In the genomic region with DNA sequence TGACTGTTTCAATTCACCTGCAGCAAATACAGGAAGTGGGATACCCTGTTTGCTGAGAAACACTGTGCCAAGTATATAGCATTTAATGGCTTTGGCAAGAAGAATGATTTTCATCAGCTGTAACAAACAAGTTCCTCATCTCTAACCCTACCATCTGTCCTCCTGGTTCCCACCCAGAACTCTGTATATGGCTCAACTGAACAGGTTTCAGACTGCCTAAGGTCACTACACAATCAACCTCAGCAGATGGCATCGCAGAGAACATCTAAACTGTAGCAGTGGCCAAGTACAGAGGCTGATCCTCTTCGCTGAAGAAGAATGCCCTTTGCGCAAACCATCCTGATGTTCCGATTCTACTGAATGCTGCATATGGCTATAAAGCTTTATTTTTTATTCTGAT, we compare ENCODE assay signal across 22 mouse cellular contexts.
DNase-seq lines count a peak whose midpoint lies in the region; ATAC-seq and TF ChIP-seq lines count a peak whose summit lies in the region.
"Had no signal": no experiment of that assay in that cellular context is flagged by ENCODE, and none has a peak within 500 bp of the region (broad histone marks: within the 10 kb centered on the region; RNA-seq: fewer than 3 reads in every experiment).

No protein-coding gene starts in this region.

- no peak for DNase-seq in cerebellum, adult 8-10 months
- peak; percentile 30 for DNase-seq in A20 (ENCODE audit: low read depth, low spot score)
- peak; percentile 2 to 4 for DNase-seq in cerebellum, adult 18-20 months
- no peak for DNase-seq in left cerebral cortex, postnatal 36 days (ENCODE audit: low spot score in 2 of 2)
- no peak for DNase-seq in heart, adult 2 months
- DNase-seq: adrenal gland, postnatal 25 days; heart, adult 11 months; kidney, adult 8-10 months; kidney, postnatal 4 days; layer of hippocampus, adult 9-11 months; liver, embryonic 13.5 days; right cerebral cortex, postnatal 4 days; thymus, adult 2 months had no signal

- 0 out of 2 replicates have a peak, but pooled peaks have one; percentile 45 for ATAC-seq in cerebellum, adult (ENCODE audit: insufficient number of reproducible peaks, low FRiP score, low TSS enrichment)
- peak; percentile 95 for ATAC-seq in hindbrain, embryonic 16.5 days
- ATAC-seq in hindbrain, embryonic 12.5 days (ENCODE audit: low FRiP score): no peak

- no peak overlapping the region for H3K4me2 ChIP-seq in hindbrain, embryonic 16.5 days (ENCODE audit: low read length)
- no peak overlapping the region for H3K4me2 ChIP-seq in hindbrain, embryonic 12.5 days (replicated peaks)
- H3K4me2 ChIP-seq: heart, embryonic 13.5 days; limb, embryonic 13.5 days; liver, embryonic 13.5 days; lung, embryonic 15.5 days had no signal

- no peak for TF ChIP-seq EP300 in heart, adult 2 months (IDR thresholded peaks at IDR 0.05; ENCODE audit: insufficient read depth, low read depth, low read length)

- no peaks in the 10 kb centered on the region for H3K79me2 ChIP-seq in heart, adult 2 months (replicated peaks; ENCODE audit: control insufficient read depth, insufficient read depth, low read length)

- no peak for TF ChIP-seq POLR2A in heart, adult 2 months (IDR thresholded peaks at IDR 0.05; ENCODE audit: insufficient read depth, low read depth, low read length)

- no peak overlapping the region for H3K9ac ChIP-seq in hindbrain, embryonic 16.5 days (ENCODE audit: low read depth, low read length)
- H3K9ac ChIP-seq in hindbrain, embryonic 12.5 days: no peak overlapping the region
- no peak overlapping the region for H3K9ac ChIP-seq in heart, adult 2 months (ENCODE audit: low read depth, low read length)
- H3K9ac ChIP-seq: heart, embryonic 13.5 days; limb, embryonic 13.5 days; liver, embryonic 13.5 days; lung, embryonic 15.5 days had no signal

- H3K9me3 ChIP-seq in hindbrain, embryonic 16.5 days (ENCODE audit: control insufficient read depth, low read length): no peaks in the 10 kb centered on the region
- no peaks in the 10 kb centered on the region for H3K9me3 ChIP-seq in hindbrain, embryonic 12.5 days (replicated peaks)
- H3K9me3 ChIP-seq: heart, embryonic 13.5 days; limb, embryonic 13.5 days; liver, embryonic 13.5 days; lung, embryonic 15.5 days; midbrain, embryonic 10.5 days had no signal

- no peaks in the 10 kb centered on the region for H3K27me3 ChIP-seq in hindbrain, embryonic 16.5 days (replicated peaks; ENCODE audit: control insufficient read depth, insufficient read depth, low read length)
- no peaks in the 10 kb centered on the region for H3K27me3 ChIP-seq in hindbrain, embryonic 12.5 days
- H3K27me3 ChIP-seq in heart, adult 2 months (ENCODE audit: control insufficient read depth, insufficient read depth, low read length): no peaks in the 10 kb centered on the region
- H3K27me3 ChIP-seq: heart, embryonic 13.5 days; limb, embryonic 13.5 days; liver, embryonic 13.5 days; lung, embryonic 15.5 days had no signal

- no peak overlapping the region for H3K27ac ChIP-seq in hindbrain, embryonic 16.5 days (ENCODE audit: low read depth, low read length)
- H3K27ac ChIP-seq in hindbrain, embryonic 12.5 days: no peak overlapping the region
- H3K27ac ChIP-seq in heart, adult 2 months: no peak overlapping the region
- H3K27ac ChIP-seq: heart, embryonic 13.5 days; limb, embryonic 13.5 days; liver, embryonic 13.5 days; lung, embryonic 15.5 days; macrophage; midbrain, embryonic 10.5 days had no signal

- H3K4me3 ChIP-seq in hindbrain, embryonic 16.5 days (ENCODE audit: low read length): no peak overlapping the region
- no peak overlapping the region for H3K4me3 ChIP-seq in hindbrain, embryonic 12.5 days
- no peak overlapping the region for H3K4me3 ChIP-seq in heart, adult 2 months
- H3K4me3 ChIP-seq: heart, embryonic 13.5 days; limb, embryonic 13.5 days; liver, embryonic 13.5 days; lung, embryonic 15.5 days; midbrain, embryonic 10.5 days; myocyte had no signal

- H3K36me3 ChIP-seq in hindbrain, embryonic 16.5 days (ENCODE audit: control insufficient read depth, insufficient read depth, low read length): no peaks in the 10 kb centered on the region
- no peaks in the 10 kb centered on the region for H3K36me3 ChIP-seq in hindbrain, embryonic 12.5 days
- no peaks in the 10 kb centered on the region for H3K36me3 ChIP-seq in heart, adult 2 months (ENCODE audit: control insufficient read depth, insufficient read depth, low read length)
- H3K36me3 ChIP-seq: heart, embryonic 13.5 days; limb, embryonic 13.5 days; liver, embryonic 13.5 days; lung, embryonic 15.5 days; midbrain, embryonic 10.5 days had no signal

- no peaks in the 10 kb centered on the region for H3K4me1 ChIP-seq in hindbrain, embryonic 16.5 days (ENCODE audit: control insufficient read depth, insufficient read depth, low read depth, low read length)
- H3K4me1 ChIP-seq in hindbrain, embryonic 12.5 days: no peaks in the 10 kb centered on the region
- no peaks in the 10 kb centered on the region for H3K4me1 ChIP-seq in heart, adult 2 months (ENCODE audit: control insufficient read depth, insufficient read depth, low read length)
- H3K4me1 ChIP-seq: heart, embryonic 13.5 days; limb, embryonic 13.5 days; liver, embryonic 13.5 days; lung, embryonic 15.5 days; midbrain, embryonic 10.5 days had no signal

- WGBS in hindbrain, embryonic 16.5 days: 78% methylated on average over 4 of the region's 4 CpGs
- WGBS in hindbrain, embryonic 12.5 days: 92% methylated on average over 4 of the region's 4 CpGs
- WGBS in heart, adult 2 months: 82% methylated on average over 4 of the region's 4 CpGs

- intact Hi-C loops in left cerebral cortex, postnatal 36 days (cut with DNase I): no loop called here
- intact Hi-C loops in heart, adult 2 months (cut with DNase I): no loop called here

- TF ChIP-seq CTCF in heart, adult 2 months (IDR thresholded peaks at IDR 0.05): no peak

Comparison
In these comparisons a context has a peak if more than half of its experiments do, and no peak if none do; other contexts are left out.
1. DNase-seq: peak in A20 (single experiment) and cerebellum, adult 18-20 months (2 of 2); none in cerebellum, adult 8-10 months (single experiment), left cerebral cortex, postnatal 36 days (0 of 2) and heart, adult 2 months (0 of 2).